Mouse (Mus musculus) thymus, postnatal 4 days (tissue): Measurements from ENCODE around the gene Shisa7.
"Not testable (repeated sequence)": the region's sequence is repeated elsewhere in the genome, so short reads cannot be mapped to it uniquely, and the experiment has no call there.

Experiments
- DNase-seq: peaks from one replicate; pipeline ENCODE4 v3.0.0; 2021

The Shisa7 gene

GRCm38 (mm10) chr7:4843604-4844244, 772 bp downstream of the Shisa7 start:
- DNase-seq: peak; percentile 49

- peak; percentile 60 for DNase-seq
Measured at GRCm38 (mm10) chr7:4842634-4843131, 1.8 kb downstream of the Shisa7 start.

GRCm38 (mm10) chr7:4842077-4842476, 2.4 kb downstream of the Shisa7 start:
- no peak for DNase-seq

- no peak for DNase-seq
Measured at GRCm38 (mm10) chr7:4837639-4838038, 6.9 kb downstream of the Shisa7 start.

- DNase-seq: peak; percentile 77
Measured at GRCm38 (mm10) chr7:4836351-4836792, 8.1 kb downstream of the Shisa7 start.

- DNase-seq: no peak
Measured at GRCm38 (mm10) chr7:4835631-4836327, 8.7 kb downstream of the Shisa7 start.

GRCm38 (mm10) chr7:4830476-4830875, 14.0 kb downstream of the Shisa7 start:
- DNase-seq: no peak

GRCm38 (mm10) chr7:4825365-4825764, 19.1 kb downstream of the Shisa7 start:
- DNase-seq: no peak

GRCm38 (mm10) chr7:4822162-4822907, 22.2 kb downstream of the Shisa7 start:
- no peak for DNase-seq

GRCm38 (mm10) chr7:4821690-4822089, 22.8 kb downstream of the Shisa7 start:
- DNase-seq: no peak

- not testable (repeated sequence) for DNase-seq
Measured at GRCm38 (mm10) chr7:4820925-4821324, 23.6 kb downstream of the Shisa7 start.

GRCm38 (mm10) chr7:4816559-4816958, 27.9 kb downstream of the Shisa7 start:
- DNase-seq: no peak

- peak; percentile 34 for DNase-seq
Measured at GRCm38 (mm10) chr7:4813105-4813791, 31.2 kb downstream of the Shisa7 start.

GRCm38 (mm10) chr7:4812303-4813104, 32.0 kb downstream of the Shisa7 start, which contains the start of gene Ube2s:
Ube2s (minus strand) TSS chr7:4812590.
- DNase-seq: peak; percentile 100

GRCm38 (mm10) chr7:4811842-4812302, 32.6 kb downstream of the Shisa7 start:
- DNase-seq: no peak

GRCm38 (mm10) chr7:4811131-4811530, 33.4 kb downstream of the Shisa7 start:
- not testable (repeated sequence) for DNase-seq

GRCm38 (mm10) chr7:4806716-4807115, 37.8 kb downstream of the Shisa7 start:
- DNase-seq: peak; percentile 48

GRCm38 (mm10) chr7:4802247-4802646, 42.2 kb downstream of the Shisa7 start:
- DNase-seq: no peak

GRCm38 (mm10) chr7:4795767-4796433, 48.6 kb downstream of the Shisa7 start:
- DNase-seq: no peak

GRCm38 (mm10) chr7:4794631-4795168, 49.8 kb downstream of the Shisa7 start:
- DNase-seq: no peak

- no peak for DNase-seq
Measured at GRCm38 (mm10) chr7:4793674-4794073, 50.8 kb downstream of the Shisa7 start.
